Mouse (Mus musculus) urinary bladder, postnatal 36 days (tissue): ENCODE results near the gene Gch1.

Source experiments
- DNase-seq, 2 experiments: peaks; one replicate each; pipeline ENCODE4 v3.0.0; 2022; ENCODE audit warnings: low spot score in 2 of 2, mixed read lengths in 1 of 2

Gch1 gene

DNA sequence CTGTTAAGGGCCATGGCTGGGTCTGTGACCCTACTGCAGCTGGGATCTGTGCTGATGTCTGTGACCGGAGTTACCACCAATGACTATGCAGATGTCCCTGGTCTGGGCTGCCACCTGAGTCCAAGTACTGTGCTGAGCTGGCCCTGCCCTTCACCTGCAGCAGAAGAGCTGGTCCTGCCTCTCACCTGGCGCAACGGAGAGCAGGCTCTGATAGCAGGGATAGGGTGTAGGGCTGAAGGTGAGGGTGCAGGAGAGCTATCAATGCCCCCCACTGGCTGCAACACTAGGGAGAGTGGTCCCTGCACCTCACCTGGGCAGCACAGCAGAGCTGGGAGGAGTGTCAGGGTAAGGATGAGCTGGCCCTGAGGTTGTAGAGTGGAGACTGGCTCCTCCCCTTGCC, 17.4 kb upstream of the Gch1 start:
- no peak for DNase-seq

DNA sequence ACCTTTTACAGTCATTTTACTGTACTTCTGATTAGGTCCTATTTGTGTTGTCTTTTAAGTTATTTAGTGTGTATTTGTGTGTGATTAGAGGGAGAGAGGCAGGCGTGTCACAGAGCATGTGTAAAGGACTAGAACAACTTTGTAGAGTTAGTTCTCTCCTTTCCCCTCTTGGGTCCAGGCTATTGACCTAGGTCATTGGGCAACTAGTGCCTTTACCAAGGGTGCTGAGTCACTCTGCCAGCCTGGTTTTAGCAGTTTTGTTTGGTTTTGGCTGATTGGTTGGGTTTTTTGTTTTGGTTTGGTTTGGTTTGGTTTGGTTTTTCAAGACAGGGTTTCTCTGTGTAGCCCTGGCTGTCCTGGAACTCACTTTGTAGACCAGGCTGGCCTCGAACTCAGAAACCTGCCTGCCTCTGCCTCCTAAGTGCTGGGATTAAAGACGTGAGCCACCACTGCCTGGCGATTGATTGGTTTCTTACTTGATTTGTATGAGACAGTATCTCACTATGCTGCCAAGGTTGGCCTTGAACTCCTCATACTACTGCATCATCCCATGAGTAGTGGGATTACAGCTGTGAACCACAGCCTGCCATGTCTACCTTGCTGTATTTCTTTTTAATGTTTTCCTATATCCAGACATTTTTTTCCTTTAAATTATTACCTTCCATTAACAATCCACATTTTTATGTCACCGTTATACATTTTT, 16.2 kb upstream of the Gch1 start:
- no peak for DNase-seq

GRCm38 (mm10) chr14:47197340-47197739, 8.1 kb upstream of the Gch1 start:
- DNase-seq: no peak

DNA sequence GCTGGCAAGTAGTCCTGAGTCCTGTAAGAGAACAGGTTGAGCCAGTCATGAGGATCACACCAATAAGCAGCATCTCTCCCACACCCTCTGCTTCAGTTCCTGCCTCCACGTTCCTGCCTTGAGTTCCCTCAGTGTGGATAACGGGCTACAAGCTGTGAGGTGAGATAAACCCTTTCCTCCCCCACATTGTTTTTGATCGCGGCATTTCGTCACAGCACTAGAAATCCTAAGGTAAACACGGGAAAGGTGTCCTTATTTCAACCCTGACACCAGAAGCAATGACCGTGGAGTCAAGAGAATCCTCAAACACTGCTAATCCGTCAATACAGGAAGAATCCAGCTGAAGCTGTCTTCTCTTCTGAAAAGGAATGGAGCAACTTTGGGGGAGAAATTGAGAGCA, 7.5 kb upstream of the Gch1 start:
- DNase-seq: no peak

DNA sequence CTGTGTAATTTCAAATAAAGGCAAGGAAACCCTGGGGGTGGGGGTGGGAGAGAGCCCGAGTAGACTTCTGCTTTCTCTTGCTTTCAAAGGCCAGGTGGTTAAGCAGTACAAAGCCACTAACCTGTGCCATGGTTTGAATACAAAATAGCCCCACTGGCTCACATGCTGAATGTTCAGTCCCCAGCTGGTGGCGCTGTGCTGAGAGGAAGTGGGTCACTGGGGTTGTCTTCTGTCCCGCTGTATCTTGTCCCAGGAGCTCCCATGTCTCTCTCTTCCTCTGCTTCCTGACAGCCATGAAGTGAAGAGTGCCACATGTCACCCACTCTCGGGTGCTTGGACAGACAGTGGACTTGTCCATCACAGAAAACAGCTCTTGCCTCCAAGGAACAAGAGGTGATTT, 4.9 kb upstream of the Gch1 start:
- no peak for DNase-seq

DNA sequence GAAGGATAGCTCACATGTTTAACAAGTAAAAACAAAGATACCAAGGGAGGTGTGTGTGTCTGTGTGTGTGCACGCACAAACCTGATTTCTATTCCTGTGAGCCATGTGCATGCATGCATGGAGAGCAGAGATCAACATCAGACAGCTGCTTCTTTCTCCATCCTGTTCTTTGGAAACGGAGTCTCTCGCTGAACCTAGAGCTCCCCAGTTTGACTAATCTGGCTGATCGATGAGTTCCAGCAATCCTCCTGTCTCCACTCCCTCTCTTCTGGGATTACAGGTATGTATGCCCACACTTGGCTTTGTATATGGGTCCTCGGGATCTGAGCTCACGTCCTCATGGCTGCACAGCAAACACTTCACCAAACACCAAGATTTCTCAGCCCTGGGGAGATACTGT, 4.3 kb upstream of the Gch1 start:
- DNase-seq: no peak

GRCm38 (mm10) chr14:47191861-47192260, 2.6 kb upstream of the Gch1 start:
- no peak for DNase-seq

DNA sequence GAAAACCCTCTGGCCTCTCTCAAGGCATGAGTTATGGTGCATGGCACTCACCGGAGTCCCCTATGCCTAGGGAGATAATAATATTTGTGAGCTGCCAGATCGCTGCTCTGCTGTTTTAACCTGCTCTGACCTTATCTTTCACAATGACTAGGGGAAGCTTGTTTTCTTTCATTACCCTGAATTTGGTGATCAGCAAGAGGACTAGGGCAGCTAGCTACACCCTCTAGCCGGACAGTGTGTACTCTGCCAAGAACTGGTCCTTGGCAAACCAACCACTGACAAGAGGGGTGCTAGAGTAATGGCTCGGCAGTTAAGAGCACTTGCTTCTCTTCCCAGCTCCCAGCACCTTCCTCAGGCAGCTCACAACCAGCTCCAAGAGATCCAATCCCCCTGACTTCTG, 1.4 kb upstream of the Gch1 start:
- no peak for DNase-seq

GRCm38 (mm10) chr14:47189635-47189955, 382 bp upstream of the Gch1 start:
- no peak for DNase-seq

DNA sequence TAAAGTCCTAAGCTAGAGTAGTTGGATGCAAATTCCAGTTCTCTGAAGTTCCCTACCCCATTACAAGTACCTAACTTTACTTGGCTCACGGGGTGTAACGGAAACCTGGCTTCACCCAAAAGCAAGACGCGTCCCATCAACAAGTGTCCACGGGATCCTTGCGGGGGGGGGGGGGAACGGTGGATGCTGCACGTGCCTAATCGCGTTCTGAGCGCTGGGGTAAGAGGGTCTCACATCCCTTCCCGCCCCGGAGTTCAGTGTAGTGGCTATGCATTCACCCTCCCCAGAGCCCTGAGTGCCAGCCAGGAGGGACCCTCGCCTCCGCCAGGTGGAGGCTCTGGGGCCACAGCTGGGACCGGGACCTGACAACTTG, 752 bp downstream of the Gch1 start:
- no peak for DNase-seq

- no peak for DNase-seq
Observed at GRCm38 (mm10) chr14:47187666-47188360, 1.4 kb downstream of the Gch1 start.

GRCm38 (mm10) chr14:47187261-47187660, 2.0 kb downstream of the Gch1 start:
- no peak for DNase-seq

- no peak for DNase-seq
Observed at GRCm38 (mm10) chr14:47186561-47186960, 2.7 kb downstream of the Gch1 start.

- peak; percentile 20 to 26 for DNase-seq
Observed at GRCm38 (mm10) chr14:47181497-47182290, 7.5 kb downstream of the Gch1 start.

GRCm38 (mm10) chr14:47178851-47179250, 10.4 kb downstream of the Gch1 start:
- no peak for DNase-seq

GRCm38 (mm10) chr14:47177846-47178414, 11.3 kb downstream of the Gch1 start:
- peak in 1 of 2 experiments; percentile 59 for DNase-seq

- DNase-seq: no peak
Observed at GRCm38 (mm10) chr14:47176226-47176625, 13.0 kb downstream of the Gch1 start.

GRCm38 (mm10) chr14:47175136-47175535, 14.1 kb downstream of the Gch1 start:
- DNase-seq: no peak

DNA sequence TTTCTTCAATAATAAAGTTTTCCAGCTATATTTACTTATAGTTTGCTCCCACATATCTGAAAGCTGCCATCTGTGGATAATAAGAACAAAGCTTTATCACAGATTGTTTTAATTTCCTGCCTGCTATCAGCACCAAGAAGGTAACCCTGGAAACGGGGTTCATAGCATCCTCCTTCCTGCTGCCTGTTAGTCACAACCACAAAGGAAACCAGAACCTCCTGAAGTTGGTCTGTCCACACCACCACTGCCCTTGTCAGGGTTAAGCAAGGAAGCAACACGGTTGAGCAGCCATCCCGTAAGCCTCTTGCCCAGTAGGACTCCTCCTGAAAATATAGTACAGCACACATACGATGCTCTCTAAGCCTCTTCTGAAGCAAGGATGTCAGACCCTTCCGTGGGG, 17.1 kb downstream of the Gch1 start:
- DNase-seq: no peak

- DNase-seq: no peak
Observed at GRCm38 (mm10) chr14:47170499-47171109, 18.6 kb downstream of the Gch1 start.

- no peak for DNase-seq
Observed at GRCm38 (mm10) chr14:47169677-47170410, 19.4 kb downstream of the Gch1 start.
